Mouse (Mus musculus) ES-E14 (cell line): ENCODE data around the gene Pigv. TPM values are rescaled to one million over a fixed set of nuclear protein-coding genes. Genes with fewer than 3 reads are reported as not detected.

Experiments
- DNase-seq: peaks from one replicate; pipeline ENCODE4 v3.0.0-alpha.2; 2013; ENCODE audit warnings: low read depth, low spot score
- H3K27ac ChIP-seq: 2 replicates; pipeline ENCODE4 v1.5.1; 2012; ENCODE audit warnings: low read depth, mild to moderate bottlenecking, low read length, moderate library complexity, mixed read lengths; ENCODE audit not compliant: poor library complexity, insufficient read depth, severe bottlenecking
- H3K36me3 ChIP-seq: 2 replicates; pipeline ENCODE4 v1.6.1; 2012; ENCODE audit warnings: mild to moderate bottlenecking, low read length, moderate library complexity, mixed read lengths; ENCODE audit not compliant: control insufficient read depth, poor library complexity, insufficient read depth, severe bottlenecking
- H3K4me1 ChIP-seq, 2 experiments: fragments of 150-350 bp in 1 of 2; sonication (generic) in 1 of 2; 2 replicates each; pipeline ENCODE4 v1.6.1; 2012; ENCODE audit warnings: low read length in 2 of 2, mild to moderate bottlenecking in 1 of 2, mixed read lengths in 1 of 2; ENCODE audit not compliant: control insufficient read depth in 2 of 2, insufficient read depth in 2 of 2, poor library complexity in 1 of 2
- H3K4me3 ChIP-seq, 2 experiments: fragments of 150-350 bp in 1 of 2; sonication (generic) in 1 of 2; 2 replicates each; pipeline ENCODE4 v1.5.1; 2012; ENCODE audit warnings: low read length in 2 of 2, low read depth in 1 of 2, mild to moderate bottlenecking in 1 of 2, mixed read lengths in 1 of 2; ENCODE audit not compliant: insufficient read depth in 1 of 2, poor library complexity in 1 of 2, severe bottlenecking in 1 of 2
- H3K9ac ChIP-seq: 2 replicates; pipeline ENCODE4 v1.6.1; 2012; ENCODE audit warnings: low read depth, mild to moderate bottlenecking, low read length, mixed read lengths; ENCODE audit not compliant: poor library complexity, insufficient read depth, severe bottlenecking
- H3K9me3 ChIP-seq: fragments of 150-350 bp; sonication (generic); 2 replicates; pipeline ENCODE4 v1.6.1; 2012; ENCODE audit warnings: low read depth, mild to moderate bottlenecking, low read length; ENCODE audit not compliant: control insufficient read depth, insufficient read depth
- CHD2 ChIP-seq: IDR thresholded peaks from 2 replicates; pipeline ENCODE4 v1.6.1; 2014; ENCODE audit warnings: mild to moderate bottlenecking, low read depth, low read length, inconsistent platforms
- HCFC1 ChIP-seq: IDR thresholded peaks from 2 replicates; pipeline ENCODE4 v1.6.1; 2012; ENCODE audit warnings: low read length, inconsistent platforms, borderline replicate concordance; ENCODE audit not compliant: insufficient read depth
- MAFK ChIP-seq: IDR thresholded peaks from 2 replicates; pipeline ENCODE4 v1.6.1; 2014; ENCODE audit warnings: mild to moderate bottlenecking, low read depth, low read length, inconsistent platforms; ENCODE audit not compliant: insufficient read depth
- ZC3H11A ChIP-seq: IDR thresholded peaks from 2 replicates; pipeline ENCODE4 v1.6.1; 2012; ENCODE audit warnings: low read depth, mild to moderate bottlenecking, inconsistent platforms, low read length, borderline replicate concordance
- ZNF384 ChIP-seq: IDR thresholded peaks from 2 replicates; pipeline ENCODE4 v1.6.1; 2012; ENCODE audit warnings: low read depth, low read length, inconsistent platforms
- in situ Hi-C, 2 experiments: fragments of 600-800 bp; cut with MboI; formaldehyde crosslinking; loops; one replicate each; pipeline ENCODE4 v1.15.1; 2025; ENCODE audit warnings: low sequenced_read_pairs in 2 of 2, inconsistent platforms in 1 of 2; ENCODE audit not compliant: unreplicated experiment in 2 of 2
- total RNA-seq: library from RNA; depleted of rRNA; stranded (reverse); fragments of 300-350 nt; gene quantifications from 2 replicates; pipeline ENCODE4 v1.2.3, GENCODE M21; 2012

Pigv gene
- total RNA-seq, 1 experiment: 11.6 TPM

DNA sequence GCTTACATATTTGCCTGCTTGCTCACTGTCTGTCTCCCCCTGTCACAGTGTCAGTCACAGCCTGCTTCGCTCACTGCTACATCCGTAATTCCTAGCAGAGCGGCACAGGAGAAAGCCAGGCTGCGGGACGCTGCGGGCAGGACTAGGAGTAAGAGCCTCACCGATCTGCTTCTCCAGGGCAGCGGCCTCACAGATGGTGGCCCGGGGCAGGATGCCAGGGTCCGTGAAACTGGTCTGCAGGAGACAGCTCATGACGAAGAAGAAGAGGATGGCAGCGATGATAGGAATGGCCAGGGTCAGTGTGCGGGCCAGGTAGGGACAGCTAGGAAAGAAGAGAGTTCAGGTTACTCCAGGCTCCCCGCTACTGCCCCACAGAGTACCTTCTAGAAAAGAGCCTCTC lies 45.4 kb downstream of the Pigv start:
- peaks cover 6% of the 10 kb centered on the region; the same call in 1 of the 2 replicates for H3K36me3 ChIP-seq
- H3K9ac ChIP-seq: peak overlapping the region; percentile 52; the same call in 1 of the 2 replicates
- H3K4me1 ChIP-seq: peaks cover 7 to 37% of the 10 kb centered on the region in 2 experiments; a peak in 3 of 4 replicates
- H3K4me3 ChIP-seq: peak overlapping the region; percentile 52 to 56
- H3K9me3 ChIP-seq: no peaks in the 10 kb centered on the region
- in situ Hi-C loops: no loop called here
- no peak for DNase-seq
- H3K27ac ChIP-seq: peak overlapping the region; percentile 21; the same call in 1 of the 2 replicates
- no peak for TF ChIP-seq MAFK
- no peak for TF ChIP-seq ZC3H11A
- TF ChIP-seq CHD2: no peak
- TF ChIP-seq HCFC1: no peak
- TF ChIP-seq ZNF384: no peak

DNA sequence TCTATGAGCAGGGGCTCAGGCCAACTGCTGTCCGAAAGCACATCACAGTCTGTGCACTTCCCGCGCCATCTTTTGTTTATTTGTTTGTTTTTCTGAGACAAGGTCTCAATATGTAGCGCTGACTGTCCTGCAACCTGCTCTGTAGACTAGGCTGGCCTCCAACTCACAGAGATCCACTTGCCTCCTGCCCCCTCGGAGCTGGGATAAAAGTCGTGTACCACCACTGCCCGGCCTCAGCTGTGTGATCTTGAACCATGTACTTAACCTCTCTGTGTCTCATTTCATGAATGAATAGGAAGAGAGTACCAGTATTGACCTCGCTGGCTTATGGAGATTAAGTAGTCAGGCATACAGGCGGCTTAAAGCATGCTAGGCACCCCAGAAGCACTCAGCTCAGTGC lies 45.8 kb downstream of the Pigv start:
- no peaks in the 10 kb centered on the region for H3K9me3 ChIP-seq
- TF ChIP-seq ZNF384 (no peak), CHD2 (no peak), ZC3H11A (no peak), MAFK (no peak), HCFC1 (no peak)
- peaks cover 7 to 37% of the 10 kb centered on the region in 2 experiments; a peak in 3 of 4 replicates for H3K4me1 ChIP-seq
- H3K27ac ChIP-seq: peak overlapping the region; percentile 42; the same call in 1 of the 2 replicates
- DNase-seq: no peak
- in situ Hi-C loops: no loop called here
- H3K9ac ChIP-seq: no peak overlapping the region
- H3K4me3 ChIP-seq: 0 out of 4 replicates have a peak overlapping the region, but pooled peaks of 1 of the 2 experiments have one; percentile 56
- peaks cover 6% of the 10 kb centered on the region; the same call in 1 of the 2 replicates for H3K36me3 ChIP-seq

DNA sequence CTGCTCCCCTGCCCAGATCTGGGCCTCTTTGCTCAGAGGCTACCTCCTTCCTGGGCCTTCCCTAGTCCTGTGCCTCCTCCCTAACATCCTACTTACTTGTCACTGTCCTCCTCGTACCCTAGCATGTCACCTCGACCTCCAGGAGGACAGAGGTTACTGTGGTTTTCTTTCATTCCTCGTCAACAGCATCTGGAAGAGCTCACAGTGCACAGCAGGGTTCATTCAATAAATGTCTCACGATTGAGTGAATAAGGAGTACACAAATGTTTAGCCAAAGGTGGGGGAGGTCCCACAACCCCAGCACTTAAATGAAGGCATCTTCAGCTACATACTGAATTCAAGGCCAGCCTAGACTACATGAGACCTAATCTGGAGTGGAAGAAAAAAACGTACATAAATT lies 46.2 kb downstream of the Pigv start:
- Histone ChIP-seq H3K27ac (peak overlapping the region; percentile 57), H3K36me3 (peaks cover 6% of the 10 kb centered on the region; the same call in 1 of the 2 replicates), H3K4me3 (no peak overlapping the region; a peak in 1 of 4 replicates), H3K4me1 (peaks cover 7 to 35% of the 10 kb centered on the region in 2 experiments; a peak in 3 of 4 replicates), H3K9me3 (no peaks in the 10 kb centered on the region), H3K9ac (no peak overlapping the region)
- TF ChIP-seq HCFC1: no peak
- TF ChIP-seq CHD2: no peak
- no peak for TF ChIP-seq ZC3H11A
- no peak for TF ChIP-seq ZNF384
- TF ChIP-seq MAFK: no peak
- no peak for DNase-seq
- in situ Hi-C loops: no loop called here

DNA sequence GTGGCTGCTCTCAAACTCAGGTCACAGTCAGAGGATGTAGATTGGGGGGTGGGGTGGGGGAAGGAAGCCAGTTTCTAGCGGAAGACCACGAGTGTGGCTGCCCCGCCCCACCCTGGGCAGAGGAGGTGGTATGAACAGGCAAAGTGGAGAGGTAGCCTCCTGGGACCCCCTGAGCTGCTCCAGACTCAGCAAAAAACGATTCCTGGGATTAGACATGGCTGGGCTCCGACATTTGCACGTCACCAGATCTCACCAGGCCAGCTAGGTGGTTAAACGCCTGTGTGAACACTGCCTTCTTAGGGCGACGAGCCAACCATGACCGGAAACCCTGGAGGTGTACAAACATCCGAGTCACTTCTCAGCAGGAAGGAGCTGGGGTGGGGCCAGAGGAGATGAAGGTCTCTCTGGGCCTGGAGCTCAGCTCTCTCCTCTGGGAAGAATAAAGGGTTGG lies 46.8 kb downstream of the Pigv start:
- no peak for DNase-seq
- peak overlapping the region; percentile 36; the same call in 1 of the 2 replicates for H3K9ac ChIP-seq
- H3K9me3 ChIP-seq: no peaks in the 10 kb centered on the region
- H3K4me1 ChIP-seq: peaks cover 7 to 33% of the 10 kb centered on the region in 2 experiments; a peak in 3 of 4 replicates
- peak overlapping the region in 1 of 2 experiments; percentile 0; a peak in 1 of 4 replicates for H3K4me3 ChIP-seq
- H3K36me3 ChIP-seq: peaks cover 6% of the 10 kb centered on the region; the same call in 1 of the 2 replicates
- TF ChIP-seq CHD2 (no peak), HCFC1 (no peak), ZC3H11A (no peak), MAFK (no peak), ZNF384 (no peak)
- in situ Hi-C loops: no loop called here
- peak overlapping the region; percentile 57; the same call in 1 of the 2 replicates for H3K27ac ChIP-seq

DNA sequence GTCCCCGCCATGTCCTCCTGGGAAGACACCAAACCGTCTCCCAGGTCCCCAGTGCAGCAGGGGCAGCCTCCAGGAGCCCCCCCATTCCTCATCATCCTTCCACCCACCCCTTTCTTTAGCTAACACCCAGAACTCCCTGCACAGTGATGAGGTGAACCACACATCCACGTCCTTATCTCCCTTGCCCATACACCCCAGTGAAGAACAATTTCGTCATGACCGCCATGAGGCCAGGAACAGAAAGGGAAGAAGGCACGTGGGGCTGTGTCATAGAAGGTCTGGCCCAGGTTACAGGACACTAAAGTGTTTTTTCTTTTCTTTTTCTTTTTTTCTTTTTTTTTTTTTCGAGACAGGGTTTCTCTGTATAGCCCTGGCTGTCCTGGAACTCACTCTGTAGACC lies 47.6 kb downstream of the Pigv start:
- H3K9me3 ChIP-seq: no peaks in the 10 kb centered on the region
- no peak overlapping the region for H3K4me3 ChIP-seq
- peaks cover 7 to 35% of the 10 kb centered on the region in 2 experiments; a peak in 3 of 4 replicates for H3K4me1 ChIP-seq
- in situ Hi-C loops: no loop called here
- H3K27ac ChIP-seq: no peak overlapping the region; the same call in 1 of the 2 replicates
- no peak for TF ChIP-seq ZC3H11A
- TF ChIP-seq ZNF384: no peak
- TF ChIP-seq HCFC1: no peak
- no peak for TF ChIP-seq CHD2
- no peak for TF ChIP-seq MAFK
- DNase-seq: no peak
- no peak overlapping the region; the same call in 1 of the 2 replicates for H3K9ac ChIP-seq
- peaks cover 6% of the 10 kb centered on the region; the same call in 1 of the 2 replicates for H3K36me3 ChIP-seq
